Mouse (Mus musculus): ENCODE data around the gene Tac2.

Tac2 gene

DNA sequence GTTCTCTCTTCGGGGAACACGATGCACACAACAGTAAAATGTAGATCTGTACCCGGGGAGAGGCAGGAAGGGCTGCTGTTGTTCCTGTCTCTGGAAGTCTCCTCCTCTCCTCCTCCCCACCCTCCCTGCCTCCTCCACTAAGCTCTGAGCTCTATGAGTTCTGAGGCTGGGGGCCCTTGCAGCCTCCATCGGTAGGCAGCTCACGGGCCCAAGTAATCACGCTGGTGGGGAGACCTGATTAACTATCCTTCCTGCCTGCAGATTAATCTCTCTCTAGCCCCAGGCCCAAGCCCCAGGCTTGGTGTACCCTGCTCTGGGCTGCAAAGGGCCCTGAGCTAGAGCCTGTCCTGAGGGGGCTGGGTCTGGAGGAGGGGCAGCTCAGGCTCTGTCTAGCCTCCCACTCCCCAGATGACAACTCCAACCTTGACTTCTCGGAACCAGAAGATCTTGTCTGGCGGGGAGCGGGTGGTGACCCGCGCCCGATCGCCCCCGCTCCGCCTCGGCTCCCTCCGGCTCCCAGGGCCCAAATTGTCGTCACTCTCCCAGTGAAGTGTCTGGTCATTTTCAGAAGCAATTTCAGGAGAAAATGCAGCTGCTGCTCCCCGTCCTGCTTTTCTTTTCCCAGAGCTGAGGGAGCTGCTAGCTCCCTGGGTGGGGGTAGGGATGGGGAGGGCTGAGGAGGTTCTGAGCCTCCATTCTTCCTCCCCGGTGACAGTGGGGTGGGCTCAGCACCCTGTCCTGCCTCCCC lies 2.4 kb upstream of the Tac2 start:
- in situ Hi-C loops (cut with MboI, MseI) = no loop called here

DNA sequence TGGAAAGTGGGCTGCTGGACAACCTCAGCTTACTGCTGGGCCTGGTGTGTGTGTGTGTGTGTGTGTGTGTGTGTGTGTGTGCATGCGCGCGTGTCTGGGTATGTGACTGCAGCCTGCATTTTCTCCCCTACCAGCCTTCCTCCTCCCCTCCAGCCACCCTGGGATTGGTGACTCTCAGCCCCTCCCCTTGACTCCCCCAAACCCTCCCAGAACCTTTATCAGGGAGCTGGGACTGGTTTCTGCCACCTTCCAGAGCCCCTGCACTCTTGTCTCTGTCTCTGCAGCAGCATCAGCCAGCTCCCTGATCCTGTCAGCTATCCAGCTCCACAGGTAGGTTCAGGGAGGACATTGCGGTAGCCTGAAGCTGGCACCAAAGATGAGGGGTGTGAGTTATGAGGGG lies 858 bp downstream of the Tac2 start:
- in situ Hi-C loops (cut with MboI, MseI) = no loop called here

- in situ Hi-C loops (cut with MboI, MseI) = no loop called here
These were observed 4.2 kb downstream of the Tac2 start for GRCm38 (mm10) chr10:127728437-127728836.

DNA sequence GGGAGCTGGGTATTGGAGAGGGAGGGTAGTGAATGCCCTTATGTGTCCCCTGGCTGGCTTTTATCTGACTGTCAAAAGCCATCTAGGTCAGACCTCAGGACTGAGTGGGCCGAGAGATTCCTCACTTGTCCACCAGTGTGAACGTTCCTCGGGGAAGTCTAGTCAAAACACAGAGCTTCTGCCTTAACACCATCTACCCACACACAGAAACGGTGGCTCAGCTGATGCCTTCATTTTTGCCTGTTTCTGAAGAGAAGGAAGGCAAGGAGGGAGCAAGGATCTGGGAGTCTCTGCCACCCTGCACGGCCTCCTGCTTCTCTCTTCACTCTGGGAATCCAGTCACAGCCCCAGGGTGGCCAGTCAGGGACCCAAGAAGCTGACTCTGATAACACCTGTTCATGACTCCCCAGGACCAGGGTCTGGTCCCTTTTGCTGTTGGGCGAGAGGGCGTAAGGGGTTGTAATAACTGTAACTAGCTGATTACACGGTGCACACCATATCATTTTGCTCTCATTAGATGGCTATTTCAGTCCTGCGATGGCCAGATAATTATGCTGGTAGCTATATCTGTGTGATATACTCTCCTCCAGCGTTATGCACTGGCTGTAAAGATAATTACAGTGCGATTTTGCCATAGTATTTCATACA lies 6.1 kb downstream of the Tac2 start:
- in situ Hi-C loops (cut with MboI, MseI) = loop anchor here (5.0 kb wide), 1 partner anchor 98 kb away; no protein-coding TSS in a partner anchor

GRCm38 (mm10) chr10:127730933-127731310 lies 6.6 kb downstream of the Tac2 start:
- in situ Hi-C loops (cut with MboI, MseI) = loop anchor here (5.0 kb wide), 1 partner anchor 99 kb away; no protein-coding TSS in a partner anchor

DNA sequence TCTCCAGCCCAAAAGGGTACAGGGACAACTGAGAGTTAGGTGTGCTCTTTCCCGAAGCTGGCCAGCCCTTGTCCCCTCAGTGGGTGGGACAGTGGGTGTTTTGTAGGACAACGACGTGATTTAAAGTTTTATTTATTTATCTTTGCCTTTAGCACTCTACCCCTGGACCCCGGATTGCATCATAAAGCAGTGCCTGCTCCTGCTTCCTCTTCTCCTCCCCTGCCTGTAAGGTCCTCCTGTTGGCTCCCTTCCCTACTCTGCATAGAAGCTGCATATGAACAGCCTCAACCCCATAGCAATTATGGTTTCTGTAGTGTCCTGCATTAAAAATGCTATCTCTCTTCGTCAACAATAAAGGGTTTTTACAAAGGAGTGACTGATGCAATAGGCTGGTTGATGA lies 7.1 kb downstream of the Tac2 start:
- in situ Hi-C loops (cut with MboI, MseI) = loop anchor here (5.0 kb wide), 1 partner anchor 99 kb away; no protein-coding TSS in a partner anchor

GRCm38 (mm10) chr10:127734434-127734833 lies 10.2 kb downstream of the Tac2 start:
- in situ Hi-C loops (cut with MboI, MseI) = loop anchor here (5.0 kb wide), 1 partner anchor 102 kb away; no protein-coding TSS in a partner anchor

DNA sequence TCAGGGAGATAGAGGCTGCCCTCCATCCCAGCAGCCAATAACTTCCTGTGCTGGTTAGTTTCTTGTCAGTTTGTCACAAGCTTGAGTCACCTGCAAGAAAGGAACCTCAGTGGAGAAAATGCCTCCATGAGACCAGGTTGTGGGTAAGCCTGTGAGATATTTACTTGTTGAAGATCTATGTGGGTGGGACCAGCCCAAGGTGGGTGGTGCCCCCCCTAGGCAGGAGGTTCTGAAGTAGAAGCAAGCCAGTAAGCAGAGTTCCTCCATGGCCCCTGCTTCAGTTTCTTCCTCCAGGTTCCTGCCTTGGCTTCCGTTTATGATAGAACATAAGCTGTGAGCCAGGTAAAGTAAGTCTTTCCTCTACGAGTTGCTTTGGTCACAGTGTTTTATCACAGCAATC lies 12.0 kb downstream of the Tac2 start:
- in situ Hi-C loops (cut with MboI, MseI) = no loop called here

DNA sequence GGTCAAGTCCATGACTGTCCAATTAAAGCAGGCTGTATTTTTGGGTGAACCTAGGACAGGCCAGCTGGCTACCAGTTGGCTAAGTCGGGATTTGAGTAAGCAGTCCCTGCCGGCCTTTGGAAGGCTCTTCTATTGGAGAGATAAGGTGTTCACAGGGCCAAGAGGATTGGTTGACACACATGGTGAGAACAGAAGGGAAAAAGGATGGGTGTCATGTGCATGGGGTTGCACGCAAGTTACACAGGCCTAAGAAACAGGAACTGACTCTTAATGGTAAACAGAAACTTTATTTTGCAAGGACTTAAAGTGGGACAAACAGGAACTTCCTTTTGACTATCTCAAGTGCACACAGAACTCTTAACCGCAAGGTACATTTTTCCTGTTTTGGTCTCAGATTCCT lies 12.6 kb downstream of the Tac2 start:
- in situ Hi-C loops (cut with MboI, MseI) = no loop called here

DNA sequence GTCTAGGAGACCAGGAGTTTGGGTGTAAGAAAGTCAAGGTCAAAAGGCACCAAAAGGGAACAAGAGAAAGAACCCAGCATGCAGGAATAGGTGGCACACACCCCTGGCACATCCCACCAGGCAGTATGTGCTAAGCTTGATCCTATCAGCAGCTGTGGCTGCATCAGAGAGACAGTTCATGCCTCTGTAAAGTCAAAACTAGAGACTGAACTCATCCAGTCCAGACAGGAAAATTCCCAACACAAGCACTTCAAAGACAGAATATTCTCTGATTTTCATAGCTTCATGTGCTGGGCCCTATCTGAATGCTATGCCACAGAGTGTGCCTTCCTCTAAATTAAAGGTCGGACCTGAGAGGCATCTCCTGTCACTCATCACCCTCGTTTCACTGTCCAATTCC lies 13.3 kb downstream of the Tac2 start:
- in situ Hi-C loops (cut with MboI, MseI) = no loop called here

- in situ Hi-C loops (cut with MboI, MseI) = no loop called here
These were observed 14.0 kb downstream of the Tac2 start for GRCm38 (mm10) chr10:127738151-127738882.

- in situ Hi-C loops (cut with MboI, MseI) = no loop called here
These were observed 14.9 kb downstream of the Tac2 start, which contains the start of gene Zbtb39 for GRCm38 (mm10) chr10:127739083-127739660. TSS of gene Zbtb39 (plus strand) at chr10:127739538.

GRCm38 (mm10) chr10:127739661-127740161 lies 15.4 kb downstream of the Tac2 start:
- in situ Hi-C loops (cut with MboI, MseI) = no loop called here

DNA sequence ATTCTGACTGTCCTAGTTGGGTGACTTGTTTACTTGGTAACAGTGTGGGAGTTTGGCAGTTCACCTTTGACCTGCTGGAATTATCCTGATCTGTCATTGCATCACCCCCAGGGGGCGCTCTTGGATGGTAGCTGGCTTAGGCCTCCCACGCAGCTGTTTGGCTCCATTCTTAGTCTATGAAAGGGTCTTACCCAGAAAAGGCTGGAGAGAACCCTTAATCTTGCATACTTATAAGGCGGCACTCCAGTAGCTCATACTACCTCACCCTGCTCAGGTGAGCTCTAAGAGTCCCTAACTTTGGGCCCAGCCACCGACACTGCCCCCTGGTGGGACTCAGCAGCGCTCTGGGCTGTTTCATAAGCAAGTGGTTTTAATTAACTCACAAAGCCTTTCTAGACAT lies 20.4 kb downstream of the Tac2 start:
- in situ Hi-C loops (cut with MboI, MseI) = no loop called here

DNA sequence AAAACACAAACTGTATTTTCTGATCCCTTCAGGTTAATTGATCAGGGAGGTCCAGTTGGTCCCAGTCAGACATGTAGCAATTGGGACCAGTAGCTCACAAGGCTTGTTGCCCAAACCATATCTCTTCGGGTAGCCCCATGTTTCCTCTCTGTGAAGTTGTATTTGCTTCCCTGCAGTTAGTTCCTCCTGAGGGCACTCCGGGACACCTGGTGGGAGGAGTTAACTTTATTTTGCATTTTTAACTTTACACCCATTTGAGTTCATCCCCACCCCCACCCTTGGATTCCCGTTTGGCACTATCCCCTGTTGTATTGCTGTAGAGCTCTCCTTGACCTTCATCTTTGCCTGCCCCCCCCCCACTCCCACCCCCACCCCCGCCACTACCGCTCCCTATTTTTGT lies 21.6 kb downstream of the Tac2 start:
- in situ Hi-C loops (cut with MboI, MseI) = no loop called here

- in situ Hi-C loops (cut with MboI, MseI) = no loop called here
These were observed 23.0 kb downstream of the Tac2 start for GRCm38 (mm10) chr10:127747254-127747653.

GRCm38 (mm10) chr10:127748847-127749612 lies 24.8 kb downstream of the Tac2 start:
- in situ Hi-C loops (cut with MboI, MseI) = no loop called here

- in situ Hi-C loops (cut with MboI, MseI) = no loop called here
These were observed 26.0 kb downstream of the Tac2 start for GRCm38 (mm10) chr10:127750136-127750777.

DNA sequence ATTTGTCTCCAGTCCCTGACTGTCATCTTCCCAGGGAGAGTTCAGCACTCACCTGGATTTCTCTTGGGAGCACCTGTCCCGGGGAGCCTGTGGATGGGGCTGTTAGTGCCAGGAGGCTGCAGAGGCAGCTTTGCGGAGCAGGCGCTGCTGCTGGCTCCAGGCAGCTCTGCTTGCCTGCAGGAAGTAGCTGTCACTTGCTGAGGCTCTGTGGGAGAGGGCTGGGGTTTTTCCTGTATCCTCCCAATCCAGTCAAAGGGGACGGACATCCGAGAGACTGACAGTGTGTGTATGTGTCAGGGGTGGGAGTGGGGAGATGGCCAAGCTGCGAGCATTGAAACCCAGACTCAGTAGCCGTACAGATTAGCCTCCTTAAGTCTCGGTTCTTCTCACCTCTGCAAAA lies 27.3 kb downstream of the Tac2 start, which contains the start of gene Gpr182:
Gpr182 (minus strand) TSS at position 185 of the 400 bp plus-strand sequence.
- in situ Hi-C loops (cut with MboI, MseI) = no loop called here

GRCm38 (mm10) chr10:127754566-127755166 lies 30.4 kb downstream of the Tac2 start:
- in situ Hi-C loops (cut with MboI, MseI) = no loop called here

All from regulatory T cell (primary cell).